Mouse (Mus musculus) CD8-positive naive resting alpha-beta T cell, adult 2 months (primary cell): ENCODE results near the gene Gm11757.
"Not testable (repeated sequence)": the region's sequence is repeated elsewhere in the genome, so short reads cannot be mapped to it uniquely, and the experiment has no call there.

Source experiments
- DNase-seq, 2 experiments: peaks; one replicate each; pipeline ENCODE4 v3.0.0; 2022; ENCODE audit warnings: low read depth in 2 of 2, low spot score in 2 of 2

Gm11757 gene

DNA sequence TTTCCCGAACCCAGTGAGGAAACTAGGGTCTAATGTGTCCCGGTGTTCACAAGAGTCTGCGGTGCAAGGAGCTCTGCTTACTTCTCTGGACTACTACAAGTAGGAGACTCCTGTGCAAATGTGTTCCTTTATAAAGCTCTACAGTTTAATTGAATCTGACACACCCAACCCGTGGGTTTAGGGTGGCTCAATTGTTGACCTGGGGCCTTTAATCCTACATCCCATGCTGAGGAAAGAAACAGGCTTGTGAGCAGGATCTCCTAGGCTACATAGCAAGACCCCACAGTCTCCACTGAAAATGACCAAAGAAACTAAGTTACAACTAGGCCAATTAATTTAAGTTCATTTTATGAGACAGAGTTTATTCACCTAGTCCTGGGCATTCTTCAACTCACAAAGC, at the start of gene Gm11757:
Gene Gm11757, minus strand, starts transcription at position 101 of the 400 bp plus-strand sequence.
- not testable (repeated sequence) for DNase-seq

DNA sequence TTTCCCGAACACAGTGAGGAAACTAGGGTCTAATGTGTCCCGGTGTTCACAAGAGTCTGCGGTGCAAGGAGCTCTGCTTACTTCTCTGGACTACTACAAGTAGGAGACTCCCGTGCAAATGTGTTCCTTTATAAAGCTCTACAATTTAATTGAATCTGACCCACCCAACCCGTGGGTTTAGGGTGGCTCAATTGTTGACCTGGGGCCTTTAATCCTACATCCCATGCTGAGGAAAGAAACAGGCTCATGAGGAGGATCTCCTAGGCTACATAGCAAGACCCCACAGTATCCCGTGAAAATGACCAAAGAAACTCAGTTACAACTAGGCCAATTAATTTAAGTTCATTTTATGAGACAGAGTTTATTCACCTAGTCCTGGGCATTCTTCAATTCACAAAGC, 29.7 kb upstream of the Gm11757 start, which contains the start of gene Gm11756:
Gene Gm11756, minus strand, starts transcription at position 101 of the 400 bp plus-strand sequence.
- not testable (repeated sequence) for DNase-seq

DNA sequence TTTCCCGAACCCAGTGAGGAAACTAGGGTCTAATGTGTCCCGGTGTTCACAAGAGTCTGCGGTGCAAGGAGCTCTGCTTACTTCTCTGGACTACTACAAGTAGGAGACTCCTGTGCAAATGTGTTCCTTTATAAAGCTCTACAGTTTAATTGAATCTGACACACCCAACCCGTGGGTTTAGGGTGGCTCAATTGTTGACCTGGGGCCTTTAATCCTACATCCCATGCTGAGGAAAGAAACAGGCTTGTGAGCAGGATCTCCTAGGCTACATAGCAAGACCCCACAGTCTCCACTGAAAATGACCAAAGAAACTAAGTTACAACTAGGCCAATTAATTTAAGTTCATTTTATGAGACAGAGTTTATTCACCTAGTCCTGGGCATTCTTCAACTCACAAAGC, 14.9 kb upstream of the Gm11757 start, which contains the start of gene Gm13871:
Gene Gm13871, minus strand, starts transcription at position 101 of the 400 bp plus-strand sequence.
- not testable (repeated sequence) for DNase-seq

DNA sequence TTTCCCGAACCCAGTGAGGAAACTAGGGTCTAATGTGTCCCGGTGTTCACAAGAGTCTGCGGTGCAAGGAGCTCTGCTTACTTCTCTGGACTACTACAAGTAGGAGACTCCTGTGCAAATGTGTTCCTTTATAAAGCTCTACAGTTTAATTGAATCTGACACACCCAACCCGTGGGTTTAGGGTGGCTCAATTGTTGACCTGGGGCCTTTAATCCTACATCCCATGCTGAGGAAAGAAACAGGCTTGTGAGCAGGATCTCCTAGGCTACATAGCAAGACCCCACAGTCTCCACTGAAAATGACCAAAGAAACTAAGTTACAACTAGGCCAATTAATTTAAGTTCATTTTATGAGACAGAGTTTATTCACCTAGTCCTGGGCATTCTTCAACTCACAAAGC, 14.7 kb downstream of the Gm11757 start, which contains the start of gene Gm11758:
Gene Gm11758, minus strand, starts transcription at position 101 of the 400 bp plus-strand sequence.
- DNase-seq = not testable (repeated sequence)
